Mouse (Mus musculus): ENCODE results near the gene Birc5. TPM values are rescaled to one million over a fixed set of nuclear protein-coding genes. Genes with fewer than 3 reads are reported as not detected.

Gene Birc5
- polyA plus RNA-seq, 1 experiment from 2014 or later: 340 TPM

DNA sequence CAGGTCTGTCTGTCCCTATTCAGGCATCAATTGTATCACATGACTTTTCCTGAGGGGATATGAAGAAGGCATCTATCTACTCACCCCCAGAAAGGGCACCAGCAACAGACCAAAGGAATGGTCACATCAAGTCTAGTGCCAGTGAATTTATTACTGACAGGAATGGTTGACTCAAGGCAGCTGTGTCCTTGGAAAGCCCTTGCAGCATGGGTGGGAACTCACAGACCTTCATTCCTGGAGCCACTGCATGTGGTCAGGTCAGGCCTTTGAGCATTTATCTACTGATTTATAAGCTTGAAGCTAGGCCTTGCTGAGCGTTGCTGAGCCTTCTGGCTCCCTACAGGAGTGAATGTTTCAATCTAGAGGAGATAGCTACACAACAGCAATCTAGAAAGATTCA is 8.1 kb upstream of the Birc5 start:
- no peaks in the 10 kb centered on the region for H3K4me1 ChIP-seq (replicated peaks; ENCODE audit: control insufficient read depth, insufficient read depth, low read length)
- no peak overlapping the region for H3K4me2 ChIP-seq (ENCODE audit: low read length)
- H3K36me3 ChIP-seq (ENCODE audit: control insufficient read depth, insufficient read depth, low read length): no peaks in the 10 kb centered on the region

DNA sequence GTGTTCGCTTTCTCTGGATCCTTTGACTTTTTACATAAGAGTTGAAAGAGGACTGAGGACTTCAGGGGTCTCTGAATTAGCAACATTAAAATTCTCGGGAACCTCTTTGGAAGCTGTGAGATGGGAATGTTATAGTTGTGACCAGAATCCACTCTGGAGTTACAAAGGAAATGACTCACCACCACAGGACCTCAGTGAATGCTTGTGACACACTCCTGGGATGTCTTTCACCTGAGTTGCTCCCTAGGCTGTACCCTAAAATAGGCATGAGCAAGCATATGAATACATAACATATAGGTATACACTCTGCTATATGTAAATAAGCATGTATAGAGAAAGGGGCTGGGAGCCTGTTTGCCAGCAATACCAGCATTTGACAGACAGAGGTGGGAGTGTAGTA is 5.6 kb upstream of the Birc5 start:
- DNase-seq (ENCODE audit: low spot score): no peak
- Histone ChIP-seq H3K27me3 (replicated peaks; ENCODE audit: control insufficient read depth, insufficient read depth, low read length) (no peaks in the 10 kb centered on the region), H3K4me2 (ENCODE audit: low read length) (no peak overlapping the region), H3K9ac (ENCODE audit: low read length) (no peak overlapping the region), H3K27ac (ENCODE audit: low read depth) (no peak overlapping the region), H3K9me3 (ENCODE audit: control insufficient read depth, low read length) (no peaks in the 10 kb centered on the region), H3K4me1 (replicated peaks; ENCODE audit: control insufficient read depth, insufficient read depth, low read length) (peaks cover 13% of the 10 kb centered on the region), H3K4me3 (ENCODE audit: low read depth, low read length) (no peak overlapping the region), H3K36me3 (ENCODE audit: control insufficient read depth, insufficient read depth, low read length) (no peaks in the 10 kb centered on the region)
- ATAC-seq (replicated peaks; ENCODE audit: low FRiP score, low TSS enrichment, low read depth): no peak
- WGBS: 87% methylated on average over 2 of the region's 2 CpGs

More for the DNA sequence above, 8.1 kb upstream of the Birc5 start:
- no peaks in the 10 kb centered on the region for H3K9me3 ChIP-seq (ENCODE audit: control insufficient read depth, low read length)
- H3K4me3 ChIP-seq (ENCODE audit: low read depth, low read length): no peak overlapping the region
- 40% methylated on average over 1 of the region's 1 CpGs for WGBS
- H3K27ac ChIP-seq (ENCODE audit: low read depth): no peak overlapping the region
- no peak overlapping the region for H3K9ac ChIP-seq (ENCODE audit: low read length)
- ATAC-seq (replicated peaks; ENCODE audit: low FRiP score, low TSS enrichment, low read depth) (no peak), DNase-seq (ENCODE audit: low spot score) (no peak)
- H3K27me3 ChIP-seq (replicated peaks; ENCODE audit: control insufficient read depth, insufficient read depth, low read length): no peaks in the 10 kb centered on the region

DNA sequence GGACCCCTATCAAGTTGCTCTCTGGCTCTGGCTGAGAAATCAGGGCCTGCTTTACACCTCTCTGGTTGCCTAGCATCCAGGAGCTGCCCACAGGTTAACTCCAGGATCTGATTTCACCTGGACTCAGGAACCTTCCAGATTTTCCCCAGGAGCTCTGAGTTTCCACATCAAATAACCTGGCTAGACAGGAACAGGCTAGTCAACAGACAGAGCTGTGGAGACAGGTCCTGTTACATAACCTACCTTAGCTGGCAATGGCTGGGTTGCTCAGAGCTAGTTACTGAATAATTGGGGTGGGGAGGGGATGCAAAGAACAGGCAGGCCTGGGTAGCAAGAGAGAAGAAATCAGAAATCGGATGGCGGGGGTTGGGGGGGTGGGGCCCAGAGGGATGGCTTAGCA is 4.1 kb upstream of the Birc5 start:
- H3K27me3 ChIP-seq (replicated peaks; ENCODE audit: control insufficient read depth, insufficient read depth, low read length): no peaks in the 10 kb centered on the region
- H3K27ac ChIP-seq (ENCODE audit: low read depth): no peak overlapping the region
- H3K4me3 ChIP-seq (ENCODE audit: low read depth, low read length): no peak overlapping the region
- DNase-seq (ENCODE audit: low spot score) (no peak), ATAC-seq (replicated peaks; ENCODE audit: low FRiP score, low TSS enrichment, low read depth) (no peak)
- H3K9ac ChIP-seq (ENCODE audit: low read length): no peak overlapping the region
- H3K36me3 ChIP-seq (ENCODE audit: control insufficient read depth, insufficient read depth, low read length): no peaks in the 10 kb centered on the region
- 63% methylated on average over 2 of the region's 2 CpGs for WGBS
- H3K4me2 ChIP-seq (ENCODE audit: low read length): no peak overlapping the region
- H3K9me3 ChIP-seq (ENCODE audit: control insufficient read depth, low read length): no peaks in the 10 kb centered on the region
- H3K4me1 ChIP-seq (replicated peaks; ENCODE audit: control insufficient read depth, insufficient read depth, low read length): peaks cover 18% of the 10 kb centered on the region

DNA sequence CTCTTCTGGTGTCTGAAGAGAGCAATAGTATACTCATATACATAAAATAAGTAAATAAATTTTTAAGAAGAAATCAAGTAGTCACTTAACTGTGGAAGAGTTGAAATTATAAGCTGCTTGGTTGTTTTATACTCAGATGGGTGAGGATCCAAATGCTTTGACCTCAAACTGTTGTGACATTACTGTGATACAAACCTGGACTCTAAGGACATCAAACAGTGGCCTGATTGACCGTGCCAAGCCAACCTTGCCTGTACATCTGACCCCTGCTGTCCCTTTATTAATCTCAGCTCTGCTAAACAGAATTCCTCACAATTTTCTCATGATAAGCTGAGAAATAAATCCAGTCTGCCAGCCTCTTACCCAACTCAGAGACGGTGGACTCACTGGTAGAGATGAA is 3.4 kb upstream of the Birc5 start:
- 82% methylated on average over 2 of the region's 2 CpGs for WGBS
- ATAC-seq (replicated peaks; ENCODE audit: low FRiP score, low TSS enrichment, low read depth) (no peak), DNase-seq (ENCODE audit: low spot score) (no peak)
- Histone ChIP-seq H3K9ac (ENCODE audit: low read length) (no peak overlapping the region), H3K27ac (ENCODE audit: low read depth) (no peak overlapping the region), H3K4me2 (ENCODE audit: low read length) (no peak overlapping the region), H3K4me1 (replicated peaks; ENCODE audit: control insufficient read depth, insufficient read depth, low read length) (peaks cover 24% of the 10 kb centered on the region), H3K4me3 (ENCODE audit: low read depth, low read length) (no peak overlapping the region), H3K36me3 (ENCODE audit: control insufficient read depth, insufficient read depth, low read length) (no peaks in the 10 kb centered on the region), H3K9me3 (ENCODE audit: control insufficient read depth, low read length) (no peaks in the 10 kb centered on the region), H3K27me3 (replicated peaks; ENCODE audit: control insufficient read depth, insufficient read depth, low read length) (no peaks in the 10 kb centered on the region)

DNA sequence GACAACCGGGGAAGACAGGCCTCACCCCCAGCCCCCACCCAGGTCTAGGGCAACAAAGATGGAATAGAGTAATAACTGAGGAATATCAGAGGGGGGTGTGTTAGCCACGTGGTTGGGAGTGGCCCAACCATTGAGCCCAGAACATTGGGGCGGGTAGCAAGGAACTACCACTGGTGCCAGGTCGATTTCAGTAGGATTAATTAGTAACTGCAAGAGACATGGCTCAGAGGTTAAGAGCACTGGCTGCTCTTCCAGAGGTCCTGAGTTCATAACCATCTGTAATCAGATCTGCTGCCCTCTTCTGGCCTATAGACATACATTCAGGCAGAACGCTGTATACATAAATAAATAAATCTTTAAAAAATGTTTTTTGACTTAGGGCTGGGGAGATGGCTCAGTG is 2.4 kb upstream of the Birc5 start:
- 51% methylated on average over 5 of the region's 5 CpGs for WGBS
- DNase-seq (ENCODE audit: low spot score) (no peak), ATAC-seq (replicated peaks; ENCODE audit: low FRiP score, low TSS enrichment, low read depth) (no peak)
- Histone ChIP-seq H3K9me3 (ENCODE audit: control insufficient read depth, low read length) (no peaks in the 10 kb centered on the region), H3K4me3 (ENCODE audit: low read depth, low read length) (no peak overlapping the region), H3K4me1 (replicated peaks; ENCODE audit: control insufficient read depth, insufficient read depth, low read length) (peaks cover 24% of the 10 kb centered on the region), H3K36me3 (ENCODE audit: control insufficient read depth, insufficient read depth, low read length) (no peaks in the 10 kb centered on the region), H3K9ac (ENCODE audit: low read length) (no peak overlapping the region), H3K4me2 (ENCODE audit: low read length) (no peak overlapping the region), H3K27me3 (replicated peaks; ENCODE audit: control insufficient read depth, insufficient read depth, low read length) (no peaks in the 10 kb centered on the region), H3K27ac (ENCODE audit: low read depth) (no peak overlapping the region)

DNA sequence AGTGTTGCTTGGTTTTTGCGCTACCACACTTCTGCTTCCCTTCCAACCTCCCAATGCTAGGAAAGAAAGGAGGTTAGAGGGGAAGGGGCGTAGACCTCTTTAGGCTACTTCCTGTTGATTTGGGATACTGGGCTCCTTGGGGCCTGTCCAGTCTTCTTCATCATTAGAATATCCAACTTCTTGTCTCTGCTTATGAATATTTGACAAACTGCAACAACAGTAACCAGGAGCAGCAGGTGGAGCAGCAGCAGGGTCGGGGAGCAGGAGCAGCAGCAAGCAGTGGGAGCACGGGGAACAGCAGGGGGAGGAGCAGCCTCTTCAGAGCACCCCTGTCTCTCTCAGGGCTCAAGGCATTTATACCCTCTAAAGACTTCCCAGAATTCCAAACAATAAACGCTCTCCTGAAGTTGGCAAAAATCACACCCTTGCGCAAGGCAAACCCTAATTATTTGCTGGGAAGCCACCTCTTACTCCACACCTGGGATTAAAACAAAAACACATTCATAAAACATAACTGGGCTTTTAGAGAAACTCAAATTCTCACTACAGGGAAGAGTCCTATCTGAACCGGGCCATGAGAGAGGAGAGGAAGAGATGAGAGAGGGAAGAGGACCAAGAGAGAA is 1.3 kb upstream of the Birc5 start:
- Histone ChIP-seq H3K9ac (ENCODE audit: low read length) (peak overlapping the region; percentile 69), H3K4me3 (ENCODE audit: low read depth, low read length) (peak overlapping the region; percentile 59), H3K4me1 (replicated peaks; ENCODE audit: control insufficient read depth, insufficient read depth, low read length) (peaks cover 24% of the 10 kb centered on the region), H3K27me3 (replicated peaks; ENCODE audit: control insufficient read depth, insufficient read depth, low read length) (no peaks in the 10 kb centered on the region), H3K27ac (ENCODE audit: low read depth) (peak overlapping the region; percentile 93), H3K9me3 (ENCODE audit: control insufficient read depth, low read length) (no peaks in the 10 kb centered on the region), H3K36me3 (ENCODE audit: control insufficient read depth, insufficient read depth, low read length) (peaks cover 6% of the 10 kb centered on the region), H3K4me2 (ENCODE audit: low read length) (peak overlapping the region; percentile 84)
- DNase-seq (ENCODE audit: low spot score): no peak
- 71% methylated on average over 7 of the region's 7 CpGs for WGBS
- ATAC-seq (replicated peaks; ENCODE audit: low FRiP score, low TSS enrichment, low read depth): no peak

DNA sequence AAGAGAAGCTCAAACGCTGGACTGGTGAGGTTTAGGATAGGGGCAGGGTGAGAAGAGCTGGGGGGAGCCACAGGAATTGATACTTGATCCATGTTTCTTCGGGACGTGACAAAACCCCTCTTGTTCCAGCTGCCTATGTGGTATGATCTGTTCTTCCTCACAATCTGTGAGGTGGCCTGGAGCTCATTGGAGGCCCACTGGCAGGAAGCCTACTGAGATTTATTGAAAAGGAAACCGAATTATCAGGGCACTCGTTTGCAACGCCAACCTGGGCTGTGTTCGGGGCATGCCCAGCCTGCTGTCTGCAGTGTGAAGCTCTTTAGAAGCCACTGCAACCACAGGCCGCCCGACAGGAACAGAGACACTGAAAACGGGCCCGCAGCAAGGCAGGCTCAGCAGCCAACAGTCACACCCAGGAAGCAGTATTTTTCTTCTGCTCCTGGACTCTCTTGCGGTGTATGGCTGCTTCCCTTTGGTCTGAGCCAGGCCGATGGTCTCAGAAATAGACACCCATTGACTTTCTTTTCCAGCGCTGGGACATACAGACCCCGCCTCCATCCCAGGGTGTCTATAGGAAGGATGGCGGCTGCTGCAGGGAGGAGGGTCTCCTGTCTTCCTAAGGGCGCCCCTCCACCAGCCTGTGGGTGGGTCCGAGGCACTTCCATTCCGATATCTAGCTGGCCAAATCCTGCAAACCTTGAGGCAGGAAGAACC is 623 bp upstream of the Birc5 start:
- peak overlapping the region; percentile 84 for H3K4me2 ChIP-seq (ENCODE audit: low read length)
- DNase-seq (ENCODE audit: low spot score): no peak
- WGBS: 5% methylated on average over 19 of the region's 19 CpGs
- H3K4me1 ChIP-seq (replicated peaks; ENCODE audit: control insufficient read depth, insufficient read depth, low read length): peaks cover 24% of the 10 kb centered on the region
- peaks cover 13% of the 10 kb centered on the region for H3K36me3 ChIP-seq (ENCODE audit: control insufficient read depth, insufficient read depth, low read length)
- ATAC-seq (replicated peaks; ENCODE audit: low FRiP score, low TSS enrichment, low read depth): peak; percentile 75
- no peaks in the 10 kb centered on the region for H3K27me3 ChIP-seq (replicated peaks; ENCODE audit: control insufficient read depth, insufficient read depth, low read length)
- peak overlapping the region; percentile 59 for H3K4me3 ChIP-seq (ENCODE audit: low read depth, low read length)
- H3K9ac ChIP-seq (ENCODE audit: low read length): peak overlapping the region; percentile 69
- H3K9me3 ChIP-seq (ENCODE audit: control insufficient read depth, low read length): no peaks in the 10 kb centered on the region
- peak overlapping the region; percentile 93 for H3K27ac ChIP-seq (ENCODE audit: low read depth)

DNA sequence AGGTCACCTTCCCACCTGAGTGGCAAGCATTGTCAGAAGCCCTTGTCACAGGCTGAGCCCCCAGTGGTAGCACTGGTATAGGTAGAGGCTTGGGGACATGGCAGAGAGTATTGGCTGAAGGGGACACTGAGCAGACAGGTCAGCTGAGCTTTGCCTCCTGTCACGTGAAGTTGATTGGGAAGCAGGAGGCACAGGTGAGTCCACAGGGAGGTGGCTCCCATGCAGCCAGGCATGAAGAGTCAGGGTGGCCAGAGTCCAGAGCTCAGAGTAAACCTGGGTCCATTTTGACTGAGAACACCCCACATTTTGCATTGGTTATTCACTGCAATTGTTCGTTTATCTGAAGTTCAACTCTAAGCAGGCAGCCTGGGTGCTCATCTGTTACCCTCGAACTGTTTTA is 3.8 kb downstream of the Birc5 start:
- no peaks in the 10 kb centered on the region for H3K27me3 ChIP-seq (replicated peaks; ENCODE audit: control insufficient read depth, insufficient read depth, low read length)
- no peak overlapping the region for H3K4me3 ChIP-seq (ENCODE audit: low read depth, low read length)
- peaks cover 54% of the 10 kb centered on the region for H3K36me3 ChIP-seq (ENCODE audit: control insufficient read depth, insufficient read depth, low read length)
- H3K4me2 ChIP-seq (ENCODE audit: low read length): no peak overlapping the region
- H3K4me1 ChIP-seq (replicated peaks; ENCODE audit: control insufficient read depth, insufficient read depth, low read length): peaks cover 16% of the 10 kb centered on the region
- no peak overlapping the region for H3K9ac ChIP-seq (ENCODE audit: low read length)
- WGBS: 79% methylated on average over 3 of the region's 3 CpGs
- DNase-seq (ENCODE audit: low spot score) (no peak), ATAC-seq (replicated peaks; ENCODE audit: low FRiP score, low TSS enrichment, low read depth) (no peak)
- H3K9me3 ChIP-seq (ENCODE audit: control insufficient read depth, low read length): no peaks in the 10 kb centered on the region
- H3K27ac ChIP-seq (ENCODE audit: low read depth): no peak overlapping the region

DNA sequence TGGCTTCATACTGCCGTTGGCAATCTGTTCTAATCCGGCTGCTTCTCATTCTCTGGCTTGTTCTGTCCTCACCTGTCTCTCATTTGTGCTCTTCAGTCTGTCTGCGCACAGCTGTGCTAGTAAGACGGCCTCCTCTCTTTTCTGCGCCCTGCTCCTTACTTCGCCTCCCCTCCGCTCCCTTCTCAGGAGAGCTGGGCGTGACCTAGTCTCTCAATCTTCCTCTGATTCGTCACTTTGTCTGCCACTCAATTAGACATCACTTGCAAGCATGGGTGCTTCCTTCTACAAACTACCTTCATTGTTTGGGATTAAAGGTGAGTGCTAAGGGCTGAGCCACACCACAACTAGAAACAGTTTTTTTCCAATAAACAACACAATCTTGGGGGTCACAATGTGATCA is 5.2 kb downstream of the Birc5 start:
- Histone ChIP-seq H3K9ac (ENCODE audit: low read length) (no peak overlapping the region), H3K4me1 (replicated peaks; ENCODE audit: control insufficient read depth, insufficient read depth, low read length) (peaks cover 11% of the 10 kb centered on the region; the same call in 1 of the 2 replicates), H3K4me3 (ENCODE audit: low read depth, low read length) (no peak overlapping the region), H3K27me3 (replicated peaks; ENCODE audit: control insufficient read depth, insufficient read depth, low read length) (peaks cover 6% of the 10 kb centered on the region; the same call in 1 of the 2 replicates), H3K36me3 (ENCODE audit: control insufficient read depth, insufficient read depth, low read length) (peaks cover 54% of the 10 kb centered on the region), H3K4me2 (ENCODE audit: low read length) (no peak overlapping the region), H3K27ac (ENCODE audit: low read depth) (no peak overlapping the region), H3K9me3 (ENCODE audit: control insufficient read depth, low read length) (no peaks in the 10 kb centered on the region)
- ATAC-seq (replicated peaks; ENCODE audit: low FRiP score, low TSS enrichment, low read depth) (no peak), DNase-seq (ENCODE audit: low spot score) (no peak)
- 90% methylated on average over 9 of the region's 9 CpGs for WGBS

Data from intestine, embryonic 14.5 days (tissue).